Mouse (Mus musculus) brown adipose tissue, adult 24 weeks (tissue): ENCODE data around the gene Fam92a. TPM values are rescaled to one million over a fixed set of nuclear protein-coding genes. Genes with fewer than 3 reads are reported as not detected.
"Not testable (repeated sequence)": the region's sequence is repeated elsewhere in the genome, so short reads cannot be mapped to it uniquely, and the experiment has no call there.

Experiments
- H3K27ac ChIP-seq: fragments of 200-500 bp; replicated peaks from 2 replicates; pipeline ENCODE4 v1.5.1; 2012; ENCODE audit warnings: low read depth, mild to moderate bottlenecking, low read length
- H3K4me1 ChIP-seq: fragments of 200-500 bp; 2 replicates; pipeline ENCODE4 v1.6.1; 2012; ENCODE audit warnings: low read length, mixed read lengths; ENCODE audit not compliant: control insufficient read depth, insufficient read depth, insufficient read length
- H3K4me3 ChIP-seq: fragments of 200-500 bp; 2 replicates; pipeline ENCODE4 v1.5.1; 2012; ENCODE audit warnings: low read depth, mild to moderate bottlenecking, low read length, moderate library complexity; ENCODE audit not compliant: insufficient read depth
- polyA plus RNA-seq: library from polyadenylated mRNA; stranded (reverse); fragments of >200 nt; gene quantifications from 2 replicates; pipeline ENCODE4 v1.2.4, GENCODE M21; 2012; ENCODE audit not compliant: missing spikeins, insufficient read depth, insufficient read length

Fam92a gene
- polyA plus RNA-seq: 20.1 and 21.0 TPM in 2 replicates

- H3K27ac ChIP-seq: no peak within 1 kb of the TSS
- peak within 1 kb of the TSS; percentile 90 for H3K4me3 ChIP-seq
Observed at GRCm38 (mm10) chr4:12171318-12172091, at the start of gene Fam92a. Gene Fam92a (minus strand): TSS chr4:12172015.

GRCm38 (mm10) chr4:12178992-12179391 lies 7.2 kb upstream of the Fam92a start:
- no peak overlapping the region for H3K27ac ChIP-seq
- no peaks in the 10 kb centered on the region for H3K4me1 ChIP-seq

More at GRCm38 (mm10) chr4:12171318-12172091, at the start of gene Fam92a:
- peaks cover 2% of the 10 kb centered on the region; the same call in 1 of the 2 replicates for H3K4me1 ChIP-seq

GRCm38 (mm10) chr4:12170986-12171317 lies 863 bp downstream of the Fam92a start:
- peaks cover 2% of the 10 kb centered on the region; the same call in 1 of the 2 replicates for H3K4me1 ChIP-seq

More at GRCm38 (mm10) chr4:12178992-12179391, 7.2 kb upstream of the Fam92a start:
- no peak overlapping the region for H3K4me3 ChIP-seq

GRCm38 (mm10) chr4:12147660-12148059 lies 24.2 kb downstream of the Fam92a start:
- Histone ChIP-seq H3K27ac (no peak overlapping the region), H3K4me1 (no peaks in the 10 kb centered on the region), H3K4me3 (no peak overlapping the region)

More at GRCm38 (mm10) chr4:12170986-12171317, 863 bp downstream of the Fam92a start:
- Histone ChIP-seq H3K4me3 (peak overlapping the region; percentile 90), H3K27ac (no peak overlapping the region)

- not testable (repeated sequence) for H3K4me3 ChIP-seq, H3K4me1 ChIP-seq, H3K27ac ChIP-seq
Observed at GRCm38 (mm10) chr4:12141516-12141915, 30.3 kb downstream of the Fam92a start.

DNA sequence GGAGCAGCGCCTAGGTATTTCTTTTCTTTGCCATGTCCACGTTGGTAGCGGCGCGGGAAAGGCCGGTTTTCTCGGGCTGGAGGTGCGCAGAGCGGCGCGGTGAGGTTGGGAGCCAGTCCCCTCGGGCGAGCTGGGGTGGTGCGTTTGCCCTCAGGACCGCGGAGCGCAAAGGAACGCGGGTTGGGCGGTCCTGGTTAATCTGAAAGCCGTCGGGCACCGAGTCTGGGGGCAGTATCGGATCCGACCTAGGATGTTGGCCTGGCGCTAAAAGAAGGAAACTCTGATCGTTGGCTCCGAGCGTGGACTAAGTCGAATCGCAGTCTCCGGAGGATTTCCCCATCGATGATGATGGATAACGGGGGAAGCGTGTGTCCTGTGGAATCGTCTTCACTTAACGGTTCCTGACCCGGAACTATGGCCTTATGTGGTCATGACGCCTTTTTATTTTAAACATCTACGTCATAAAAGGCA lies 31.2 kb downstream of the Fam92a start:
- Histone ChIP-seq H3K27ac (peak overlapping the region; percentile 24; the same call in 1 of the 2 replicates), H3K4me3 (peak overlapping the region; percentile 72)
- H3K4me1 ChIP-seq: not testable (repeated sequence)

DNA sequence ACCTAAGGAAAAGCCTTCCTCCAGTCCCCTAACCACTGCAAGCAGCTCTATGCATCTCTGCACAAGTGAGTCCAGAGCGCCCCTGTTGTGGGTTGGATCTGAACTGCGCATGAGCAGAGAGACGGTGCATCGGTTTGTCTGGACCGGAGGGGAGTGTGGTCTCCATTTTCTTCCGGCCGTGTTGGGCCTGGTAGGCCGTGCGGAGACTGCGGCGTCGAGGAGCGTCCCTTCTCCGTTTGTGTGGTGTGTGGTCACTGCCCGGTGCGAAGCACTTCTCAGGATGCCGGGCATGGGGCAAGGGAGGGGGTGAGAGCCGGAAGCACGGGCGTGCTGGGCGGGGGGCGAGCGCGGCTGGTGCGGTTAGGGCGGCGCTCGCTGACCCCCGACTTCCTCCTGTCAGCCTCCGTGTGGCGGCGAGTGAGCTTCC lies 31.7 kb downstream of the Fam92a start, which contains the start of gene Rbm12b1:
Gene Rbm12b1 (plus strand): TSS at position 124 of the 427 bp plus-strand sequence.
- Histone ChIP-seq H3K27ac (peak within 1 kb of the TSS; percentile 24; the same call in 1 of the 2 replicates), H3K4me3 (peak within 1 kb of the TSS; percentile 72)
- not testable (repeated sequence) for H3K4me1 ChIP-seq

Other genes with a start within 250 kb of the Fam92a start
- not detected in 2 replicates for gene Gm10604, start 190.8 kb downstream of the Fam92a start, polyA plus RNA-seq
- 3.3 and 4.0 TPM in 2 replicates for gene Rbm12b2, start 82.6 kb downstream of the Fam92a start, polyA plus RNA-seq
- gene Rbm12b1, start 31.8 kb downstream of the Fam92a start, polyA plus RNA-seq: 1.7 and 2.3 TPM in 2 replicates